12 mouse cellular contexts compared by ENCODE assay signal in the genomic region with DNA sequence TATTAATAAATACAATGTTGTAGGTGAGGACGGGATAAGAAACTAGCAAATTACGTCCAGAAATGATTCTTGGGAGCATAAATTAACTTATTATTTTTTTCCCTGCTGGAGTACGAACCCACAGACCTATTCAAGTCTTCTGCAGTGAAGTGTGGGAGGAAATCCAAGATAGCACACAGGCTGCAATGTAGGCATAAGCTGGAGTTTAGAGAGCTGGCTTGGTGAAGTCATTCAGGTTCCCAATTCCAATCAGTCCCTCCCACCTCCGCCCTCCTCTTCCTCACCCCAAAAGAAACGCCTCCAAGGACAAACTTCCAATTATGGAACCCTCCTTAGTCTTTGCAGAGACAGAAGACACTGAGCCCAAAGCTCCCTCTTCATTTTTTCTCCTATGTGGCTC. TPM values are rescaled to one million over a fixed set of nuclear protein-coding genes. Genes with fewer than 3 reads are reported as not detected.
A peak's percentile ranks its signal among the peaks of the same experiment; 100 is the strongest.
DNase-seq lines count a peak whose midpoint lies in the region; ATAC-seq and TF ChIP-seq lines count a peak whose summit lies in the region.
"Had no signal": no experiment of that assay in that cellular context is flagged by ENCODE, and none has a peak within 500 bp of the region (broad histone marks: within the 10 kb centered on the region; RNA-seq: fewer than 3 reads in every experiment).

No protein-coding gene starts in this region.

- intact Hi-C loops in gastrocnemius, postnatal 14 days (cut with DNase I; ENCODE audit: low total_unique reads), result no loop called here

- no peak for DNase-seq in forebrain, embryonic 10.5 days (ENCODE audit: extremely low spot score, low spot score)
- DNase-seq in kidney, postnatal 0 days (ENCODE audit: low spot score), result no peak
- DNase-seq in kidney, postnatal 25 days, result no peak
- no peak for DNase-seq in embryonic facial prominence, embryonic 14.5 days (ENCODE audit: low spot score)
- no peak for DNase-seq in gastrocnemius, postnatal 14 days
- DNase-seq in layer of hippocampus, postnatal 25 days (ENCODE audit: extremely low spot score in 1 of 2, low spot score in 1 of 2), result no peak
- DNase-seq: layer of hippocampus, postnatal 36 days had no signal

- H3K36me3 ChIP-seq in forebrain, embryonic 13.5 days (ENCODE audit: poor library complexity, severe bottlenecking), result no peaks in the 10 kb centered on the region
- no peaks in the 10 kb centered on the region for H3K36me3 ChIP-seq in forebrain, embryonic 10.5 days (replicated peaks)
- no peaks in the 10 kb centered on the region for H3K36me3 ChIP-seq in kidney, postnatal 0 days (ENCODE audit: insufficient read depth, low read length)
- no peaks in the 10 kb centered on the region for H3K36me3 ChIP-seq in embryonic facial prominence, embryonic 14.5 days (ENCODE audit: control insufficient read depth, insufficient read depth, low read length)
- H3K36me3 ChIP-seq in limb, embryonic 15.5 days, result no peaks in the 10 kb centered on the region
- H3K36me3 ChIP-seq: heart, embryonic 10.5 days had no signal

- H3K27me3 ChIP-seq in forebrain, embryonic 13.5 days, result peaks cover 21% of the 10 kb centered on the region
- peaks cover 38% of the 10 kb centered on the region for H3K27me3 ChIP-seq in forebrain, embryonic 10.5 days (ENCODE audit: poor library complexity, severe bottlenecking)
- no peaks in the 10 kb centered on the region for H3K27me3 ChIP-seq in kidney, postnatal 0 days (ENCODE audit: insufficient read depth, low read length)
- peaks cover 15% of the 10 kb centered on the region; the same call in 1 of the 2 replicates for H3K27me3 ChIP-seq in embryonic facial prominence, embryonic 14.5 days (replicated peaks; ENCODE audit: control insufficient read depth, insufficient read depth, low read length)
- H3K27me3 ChIP-seq in limb, embryonic 15.5 days, result no peaks in the 10 kb centered on the region
- H3K27me3 ChIP-seq: Patski had no signal

- no peak overlapping the region for H3K9ac ChIP-seq in forebrain, embryonic 13.5 days
- peak overlapping the region; percentile 64; the same call in 1 of the 2 replicates for H3K9ac ChIP-seq in kidney, postnatal 0 days (ENCODE audit: low read depth, low read length)
- no peak overlapping the region for H3K9ac ChIP-seq in embryonic facial prominence, embryonic 14.5 days (ENCODE audit: low read depth, low read length)
- H3K9ac ChIP-seq in limb, embryonic 15.5 days, result no peak overlapping the region

- H3K27ac ChIP-seq in forebrain, embryonic 13.5 days, result no peak overlapping the region
- H3K27ac ChIP-seq in forebrain, embryonic 10.5 days, result no peak overlapping the region
- 0 out of 2 replicates have a peak overlapping the region, but pooled peaks have one; percentile 50 for H3K27ac ChIP-seq in kidney, postnatal 0 days
- no peak overlapping the region for H3K27ac ChIP-seq in embryonic facial prominence, embryonic 14.5 days (replicated peaks; ENCODE audit: low read depth, low read length)
- H3K27ac ChIP-seq in limb, embryonic 15.5 days, result no peak overlapping the region
- H3K27ac ChIP-seq: heart, embryonic 10.5 days had no signal

- TF ChIP-seq CTCF in kidney, postnatal 0 days (IDR thresholded peaks at IDR 0.05; ENCODE audit: low read depth), result no peak

- H3K4me2 ChIP-seq in forebrain, embryonic 13.5 days, result peak overlapping the region; percentile 70; the same call in 1 of the 2 replicates
- peak overlapping the region; percentile 60 for H3K4me2 ChIP-seq in kidney, postnatal 0 days (ENCODE audit: low read length)
- peak overlapping the region; percentile 80; the same call in 1 of the 2 replicates for H3K4me2 ChIP-seq in embryonic facial prominence, embryonic 14.5 days (ENCODE audit: low read depth, low read length)
- H3K4me2 ChIP-seq in limb, embryonic 15.5 days, result peak overlapping the region; percentile 82; the same call in 1 of the 2 replicates

- no peaks in the 10 kb centered on the region for H3K9me3 ChIP-seq in forebrain, embryonic 13.5 days (replicated peaks)
- no peaks in the 10 kb centered on the region for H3K9me3 ChIP-seq in forebrain, embryonic 10.5 days
- no peaks in the 10 kb centered on the region for H3K9me3 ChIP-seq in kidney, postnatal 0 days (replicated peaks; ENCODE audit: low read length)
- H3K9me3 ChIP-seq in embryonic facial prominence, embryonic 14.5 days (ENCODE audit: control insufficient read depth, low read length), result no peaks in the 10 kb centered on the region
- H3K9me3 ChIP-seq in limb, embryonic 15.5 days, result no peaks in the 10 kb centered on the region
- H3K9me3 ChIP-seq: heart, embryonic 10.5 days; megakaryocyte, embryonic 14.5 days had no signal

- H3K4me3 ChIP-seq in forebrain, embryonic 13.5 days, result no peak overlapping the region
- no peak overlapping the region for H3K4me3 ChIP-seq in forebrain, embryonic 10.5 days
- peak overlapping the region; percentile 34 for H3K4me3 ChIP-seq in kidney, postnatal 0 days (replicated peaks; ENCODE audit: low read depth, low read length)
- no peak overlapping the region for H3K4me3 ChIP-seq in embryonic facial prominence, embryonic 14.5 days (ENCODE audit: low read depth, low read length)
- H3K4me3 ChIP-seq in limb, embryonic 15.5 days, result 0 out of 2 replicates have a peak overlapping the region, but pooled peaks have one; percentile 38

- 58% methylated on average over 5 of the region's 5 CpGs for WGBS in forebrain, embryonic 13.5 days
- WGBS in forebrain, embryonic 10.5 days, result 65% methylated on average over 5 of the region's 5 CpGs
- 53% methylated on average over 5 of the region's 5 CpGs for WGBS in kidney, postnatal 0 days
- 63% methylated on average over 5 of the region's 5 CpGs for WGBS in embryonic facial prominence, embryonic 14.5 days
- 55% methylated on average over 5 of the region's 5 CpGs for WGBS in limb, embryonic 15.5 days

- ATAC-seq in forebrain, embryonic 13.5 days, result no peak
- ATAC-seq in kidney, postnatal 0 days (replicated peaks; ENCODE audit: low FRiP score, low read depth), result no peak
- ATAC-seq in embryonic facial prominence, embryonic 14.5 days (ENCODE audit: low read depth), result no peak
- no peak for ATAC-seq in limb, embryonic 15.5 days (ENCODE audit: insufficient number of reproducible peaks, low FRiP score, low TSS enrichment, low read depth)
- ATAC-seq: Patski had no signal

- H3K4me1 ChIP-seq in forebrain, embryonic 13.5 days, result peaks cover 14% of the 10 kb centered on the region
- peaks cover 15% of the 10 kb centered on the region for H3K4me1 ChIP-seq in forebrain, embryonic 10.5 days
- H3K4me1 ChIP-seq in kidney, postnatal 0 days (replicated peaks; ENCODE audit: insufficient read depth, low read length), result peaks cover 3% of the 10 kb centered on the region; the same call in 1 of the 2 replicates
- peaks cover 6% of the 10 kb centered on the region for H3K4me1 ChIP-seq in embryonic facial prominence, embryonic 14.5 days (ENCODE audit: control insufficient read depth, insufficient read depth, low read length)
- peaks cover 10% of the 10 kb centered on the region for H3K4me1 ChIP-seq in limb, embryonic 15.5 days

RNA-seq across cellular contexts. Expression of a gene that starts 0.9 kb away (rescaled TPM):
- polyA plus RNA-seq in forebrain, embryonic 13.5 days (2015; fragmentation: Nextera tagmentation; extraction: Ambion mirVana), result 0.10 TPM in 1 of 2 replicates, not detected in the other
- polyA plus RNA-seq in forebrain, embryonic 10.5 days (2016; fragmentation: Nextera tagmentation; extraction: Ambion mirVana), result 0.58 and 0.66 TPM in 2 replicates
- 2.4 and 2.8 TPM in 2 replicates for polyA plus RNA-seq in kidney, postnatal 0 days (2015; fragmentation: Nextera tagmentation; extraction: Ambion mirVana)
- 1.4 and 1.7 TPM in 2 replicates for polyA plus RNA-seq in embryonic facial prominence, embryonic 14.5 days (2014; fragmentation: Nextera tagmentation; extraction: Ambion mirVana)
- 2.6 and 2.7 TPM in 2 replicates for polyA plus RNA-seq in limb, embryonic 15.5 days (2015; fragmentation: Nextera tagmentation; extraction: Ambion mirVana)
- 1 to 10 TPM in 1 of 2 experiments, under 1 TPM in 1; 0.80 to 1.3 TPM for total RNA-seq in gastrocnemius, postnatal 14 days (2021)
- total RNA-seq in layer of hippocampus, postnatal 25 days (2021), result 1 to 10 TPM; 3.3 to 3.8 TPM

RNA-seq across cellular contexts. Expression of a gene that starts 54.6 kb away (rescaled TPM):
- polyA plus RNA-seq in forebrain, embryonic 13.5 days (2015; fragmentation: Nextera tagmentation; extraction: Ambion mirVana), result 22.6 and 23.5 TPM in 2 replicates
- 31.5 and 32.3 TPM in 2 replicates for polyA plus RNA-seq in forebrain, embryonic 10.5 days (2016; fragmentation: Nextera tagmentation; extraction: Ambion mirVana)
- 26.6 and 27.2 TPM in 2 replicates for polyA plus RNA-seq in kidney, postnatal 0 days (2015; fragmentation: Nextera tagmentation; extraction: Ambion mirVana)
- 24.6 and 25.8 TPM in 2 replicates for polyA plus RNA-seq in embryonic facial prominence, embryonic 14.5 days (2014; fragmentation: Nextera tagmentation; extraction: Ambion mirVana)
- 25.2 and 26.3 TPM in 2 replicates for polyA plus RNA-seq in limb, embryonic 15.5 days (2015; fragmentation: Nextera tagmentation; extraction: Ambion mirVana)
- total RNA-seq in gastrocnemius, postnatal 14 days (2021), result 1 to 10 TPM; 8.2 to 9.7 TPM
- total RNA-seq in layer of hippocampus, postnatal 25 days (2021), result 10 to 100 TPM; 19.3 to 20.0 TPM

Comparison
In these comparisons a context has a peak if more than half of its experiments do, and no peak if none do; other contexts are left out.
1. H3K4me3 ChIP-seq: peak in kidney, postnatal 0 days (single experiment) and limb, embryonic 15.5 days (single experiment); none in forebrain, embryonic 13.5 days (single experiment), forebrain, embryonic 10.5 days (single experiment) and embryonic facial prominence, embryonic 14.5 days (single experiment).
2. Peak in every context shown above with its lines, with median percentiles within 50 percentile points of each other: H3K4me2 ChIP-seq.